Mouse (Mus musculus): ENCODE data around the gene Slc17a8. TPM values are rescaled to one million over a fixed set of nuclear protein-coding genes. Genes with fewer than 3 reads are reported as not detected.

The Slc17a8 gene
- total and polyA plus RNA-seq, 2 experiments from 2014 or later = 0.50 to 2.3 TPM

DNA sequence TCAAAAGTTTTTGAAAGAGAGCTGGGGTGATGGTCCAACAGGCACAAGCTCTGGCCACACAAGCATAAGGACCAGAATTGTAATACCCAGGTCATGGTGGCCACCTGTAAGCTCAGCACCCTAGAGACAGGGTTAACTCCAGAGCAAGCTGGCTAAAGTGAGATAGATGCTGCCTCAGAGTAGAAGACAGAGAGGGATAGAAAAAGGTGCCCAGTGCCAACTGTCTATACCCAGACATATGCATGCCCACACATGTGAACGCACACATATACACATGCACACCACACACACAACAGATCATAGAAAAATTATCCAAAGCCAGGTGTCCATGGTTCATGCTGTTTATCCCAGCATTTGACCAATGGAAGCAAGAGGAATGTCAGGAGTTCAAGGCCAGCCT is 9.5 kb upstream of the Slc17a8 start:
- Histone ChIP-seq H3K27me3 (ENCODE audit: insufficient read depth, low read length) (no peaks in the 10 kb centered on the region), H3K9me3 (ENCODE audit: low read length) (no peaks in the 10 kb centered on the region), H3K36me3 (ENCODE audit: insufficient read depth) (no peaks in the 10 kb centered on the region), H3K9ac (no peak overlapping the region), H3K4me2 (ENCODE audit: low read depth) (no peak overlapping the region), H3K4me1 (ENCODE audit: insufficient read depth) (no peaks in the 10 kb centered on the region), H3K27ac (ENCODE audit: low read depth, low read length) (no peak overlapping the region), H3K4me3 (ENCODE audit: low read depth, low read length) (no peak overlapping the region)
- 0 out of 2 replicates have a peak, but pooled peaks have one; percentile 26 for ATAC-seq
- no peak for DNase-seq
- TF ChIP-seq CTCF (IDR thresholded peaks at IDR 0.05; ENCODE audit: low read depth) = no peak
- WGBS = 97% methylated on average over 1 of the region's 1 CpGs

DNA sequence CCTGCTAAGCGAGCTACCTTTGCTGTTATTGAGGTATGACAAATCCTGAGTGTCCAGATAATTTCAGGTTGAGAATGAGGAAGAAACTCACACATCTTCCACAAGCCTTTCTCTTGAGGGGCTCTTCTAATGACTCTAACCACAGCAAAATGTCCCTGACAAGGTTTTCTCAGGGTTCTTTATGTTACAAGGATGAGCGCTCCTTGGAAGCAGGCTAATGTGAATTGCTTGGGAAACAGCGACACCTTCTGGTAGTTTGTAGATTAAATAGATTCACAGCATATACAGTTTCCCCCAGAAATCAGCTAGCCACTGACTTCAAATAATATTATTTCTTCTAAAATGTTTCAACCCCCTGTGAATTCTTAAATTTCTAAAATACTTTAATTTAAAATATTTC is 9.0 kb upstream of the Slc17a8 start:
- TF ChIP-seq CTCF (IDR thresholded peaks at IDR 0.05; ENCODE audit: low read depth) = peak; percentile 85
- WGBS = 27% methylated on average over 3 of the region's 3 CpGs
- H3K27ac ChIP-seq (ENCODE audit: low read depth, low read length) = no peak overlapping the region

DNA sequence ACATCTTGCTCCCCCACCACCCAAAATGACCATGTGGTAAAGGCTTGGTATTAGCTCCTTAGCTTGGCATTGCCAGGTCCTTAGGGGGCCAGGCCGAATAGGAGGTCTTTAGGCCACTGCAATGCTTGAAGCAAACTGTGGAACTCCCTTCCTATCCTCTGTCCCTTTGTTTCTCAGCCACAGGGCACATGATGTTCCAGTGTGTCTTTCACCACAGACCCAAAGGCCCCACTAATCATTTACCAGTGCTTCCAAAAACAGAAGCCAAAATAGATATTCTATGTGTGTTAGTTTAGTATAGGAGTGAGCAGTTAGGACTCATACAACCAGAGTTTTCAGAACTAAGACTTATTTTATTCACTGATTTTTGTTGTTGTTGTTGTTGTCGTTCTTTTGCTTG is 5.7 kb upstream of the Slc17a8 start:
- WGBS = 89% methylated on average over 2 of the region's 2 CpGs
- Histone ChIP-seq H3K27me3 (ENCODE audit: insufficient read depth, low read length) (no peaks in the 10 kb centered on the region), H3K4me1 (ENCODE audit: insufficient read depth) (no peaks in the 10 kb centered on the region), H3K9me3 (ENCODE audit: low read length) (no peaks in the 10 kb centered on the region), H3K9ac (no peak overlapping the region), H3K36me3 (ENCODE audit: insufficient read depth) (no peaks in the 10 kb centered on the region), H3K27ac (ENCODE audit: low read depth, low read length) (no peak overlapping the region), H3K4me3 (ENCODE audit: low read depth, low read length) (no peak overlapping the region), H3K4me2 (ENCODE audit: low read depth) (no peak overlapping the region)
- ATAC-seq (no peak), DNase-seq (no peak)
- no peak for TF ChIP-seq CTCF (IDR thresholded peaks at IDR 0.05; ENCODE audit: low read depth)

More for the DNA sequence above, 9.0 kb upstream of the Slc17a8 start:
- no peaks in the 10 kb centered on the region for H3K9me3 ChIP-seq (ENCODE audit: low read length)
- H3K4me3 ChIP-seq (ENCODE audit: low read depth, low read length) = no peak overlapping the region
- DNase-seq = peak; percentile 90
- H3K36me3 ChIP-seq (ENCODE audit: insufficient read depth) = no peaks in the 10 kb centered on the region
- peak; percentile 93 for ATAC-seq
- no peak overlapping the region for H3K4me2 ChIP-seq (ENCODE audit: low read depth)
- no peaks in the 10 kb centered on the region for H3K27me3 ChIP-seq (ENCODE audit: insufficient read depth, low read length)
- H3K9ac ChIP-seq = no peak overlapping the region
- H3K4me1 ChIP-seq (ENCODE audit: insufficient read depth) = no peaks in the 10 kb centered on the region

DNA sequence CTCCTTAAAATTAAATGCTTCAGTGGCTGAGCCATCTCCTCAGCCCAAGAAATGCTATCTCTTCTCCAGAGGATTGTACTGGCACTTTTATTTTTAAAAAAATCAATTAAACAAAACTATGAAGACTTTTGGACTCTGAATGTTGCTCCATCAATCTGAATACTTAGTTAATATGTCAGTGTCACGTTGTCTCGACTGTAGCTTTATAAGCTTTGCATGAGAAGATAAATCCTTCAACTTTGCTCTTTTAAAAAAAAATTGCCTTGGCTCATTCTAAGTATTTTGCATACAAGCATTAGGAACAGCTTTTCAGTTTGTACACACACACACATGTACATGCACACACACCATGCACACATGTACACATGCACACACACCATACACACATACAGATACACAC is 3.1 kb upstream of the Slc17a8 start:
- Histone ChIP-seq H3K36me3 (ENCODE audit: insufficient read depth) (no peaks in the 10 kb centered on the region), H3K4me2 (ENCODE audit: low read depth) (no peak overlapping the region), H3K27me3 (ENCODE audit: insufficient read depth, low read length) (no peaks in the 10 kb centered on the region), H3K4me1 (ENCODE audit: insufficient read depth) (no peaks in the 10 kb centered on the region), H3K9me3 (ENCODE audit: low read length) (no peaks in the 10 kb centered on the region), H3K4me3 (ENCODE audit: low read depth, low read length) (no peak overlapping the region), H3K27ac (ENCODE audit: low read depth, low read length) (no peak overlapping the region), H3K9ac (no peak overlapping the region)
- DNase-seq (no peak), ATAC-seq (no peak)
- WGBS = 96% methylated on average over 2 of the region's 2 CpGs
- TF ChIP-seq CTCF (IDR thresholded peaks at IDR 0.05; ENCODE audit: low read depth) = no peak

DNA sequence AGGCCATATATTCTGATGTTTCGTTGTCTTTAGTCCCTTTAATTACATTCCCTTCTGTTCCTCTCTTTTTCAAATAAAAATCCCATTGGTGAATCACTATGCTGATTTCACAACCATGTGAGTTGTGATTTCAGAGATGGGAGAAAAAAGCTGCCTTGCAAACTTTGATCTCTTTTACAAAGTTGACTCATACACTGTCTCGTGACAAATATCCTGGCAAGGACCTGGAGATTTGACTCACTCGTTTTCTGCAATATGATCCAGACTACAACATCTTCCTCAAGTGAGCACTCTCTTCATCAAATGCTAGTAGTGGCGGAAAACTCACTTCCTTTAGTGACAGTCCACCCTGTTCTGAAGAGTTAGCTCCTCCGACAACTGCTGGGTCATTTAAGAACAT is 21.7 kb downstream of the Slc17a8 start:
- no peaks in the 10 kb centered on the region for H3K36me3 ChIP-seq (ENCODE audit: insufficient read depth)
- H3K9ac ChIP-seq = no peak overlapping the region
- TF ChIP-seq CTCF (IDR thresholded peaks at IDR 0.05; ENCODE audit: low read depth) = no peak
- no peaks in the 10 kb centered on the region for H3K27me3 ChIP-seq (ENCODE audit: insufficient read depth, low read length)
- no peak for DNase-seq
- H3K9me3 ChIP-seq (ENCODE audit: low read length) = no peaks in the 10 kb centered on the region
- H3K4me3 ChIP-seq (ENCODE audit: low read depth, low read length) = no peak overlapping the region
- H3K27ac ChIP-seq (ENCODE audit: low read depth, low read length) = no peak overlapping the region
- WGBS = 79% methylated on average over 5 of the region's 5 CpGs
- H3K4me2 ChIP-seq (ENCODE audit: low read depth) = no peak overlapping the region
- ATAC-seq = no peak
- H3K4me1 ChIP-seq (ENCODE audit: insufficient read depth) = no peaks in the 10 kb centered on the region

GRCm38 (mm10) chr10:89597275-89597674 is 23.8 kb downstream of the Slc17a8 start:
- Histone ChIP-seq H3K4me2 (ENCODE audit: low read depth) (no peak overlapping the region), H3K27me3 (ENCODE audit: insufficient read depth, low read length) (no peaks in the 10 kb centered on the region), H3K27ac (ENCODE audit: low read depth, low read length) (no peak overlapping the region), H3K4me3 (ENCODE audit: low read depth, low read length) (no peak overlapping the region), H3K4me1 (ENCODE audit: insufficient read depth) (no peaks in the 10 kb centered on the region), H3K9ac (no peak overlapping the region), H3K9me3 (ENCODE audit: low read length) (no peaks in the 10 kb centered on the region), H3K36me3 (ENCODE audit: insufficient read depth) (no peaks in the 10 kb centered on the region)
- WGBS = 91% methylated on average over 4 of the region's 4 CpGs
- TF ChIP-seq CTCF (IDR thresholded peaks at IDR 0.05; ENCODE audit: low read depth) = no peak
- DNase-seq = no peak
- ATAC-seq = no peak

DNA sequence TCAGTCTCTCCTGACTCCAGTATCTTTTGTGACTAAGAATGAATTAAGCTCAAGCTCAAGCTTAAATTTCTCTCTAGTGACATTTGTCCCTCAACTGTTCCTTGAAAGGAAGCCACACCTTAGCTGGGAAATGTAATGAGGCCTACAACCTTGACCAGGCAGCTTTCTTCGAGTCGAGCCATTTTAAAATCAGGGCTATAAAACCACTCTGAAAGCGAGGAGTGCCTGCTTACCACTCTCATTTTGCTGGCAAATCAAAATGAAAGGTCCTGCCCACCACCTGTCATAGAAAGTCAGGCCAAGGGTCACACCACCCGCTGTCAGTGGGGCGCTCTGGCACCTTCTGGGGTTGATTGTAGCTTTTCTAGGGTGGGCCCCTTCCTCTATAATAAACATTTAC is 25.1 kb downstream of the Slc17a8 start:
- no peaks in the 10 kb centered on the region for H3K4me1 ChIP-seq (ENCODE audit: insufficient read depth)
- H3K27me3 ChIP-seq (ENCODE audit: insufficient read depth, low read length) = no peaks in the 10 kb centered on the region
- no peak for ATAC-seq
- WGBS = 91% methylated on average over 5 of the region's 5 CpGs
- H3K9me3 ChIP-seq (ENCODE audit: low read length) = no peaks in the 10 kb centered on the region
- H3K4me3 ChIP-seq (ENCODE audit: low read depth, low read length) = no peak overlapping the region
- H3K9ac ChIP-seq = no peak overlapping the region
- H3K27ac ChIP-seq (ENCODE audit: low read depth, low read length) = no peak overlapping the region
- no peak for DNase-seq
- no peak for TF ChIP-seq CTCF (IDR thresholded peaks at IDR 0.05; ENCODE audit: low read depth)
- no peaks in the 10 kb centered on the region for H3K36me3 ChIP-seq (ENCODE audit: insufficient read depth)
- H3K4me2 ChIP-seq (ENCODE audit: low read depth) = no peak overlapping the region

GRCm38 (mm10) chr10:89595514-89595913 is 25.5 kb downstream of the Slc17a8 start:
- Histone ChIP-seq H3K4me2 (ENCODE audit: low read depth) (no peak overlapping the region), H3K36me3 (ENCODE audit: insufficient read depth) (no peaks in the 10 kb centered on the region), H3K4me3 (ENCODE audit: low read depth, low read length) (no peak overlapping the region), H3K27ac (ENCODE audit: low read depth, low read length) (no peak overlapping the region), H3K27me3 (ENCODE audit: insufficient read depth, low read length) (no peaks in the 10 kb centered on the region), H3K4me1 (ENCODE audit: insufficient read depth) (no peaks in the 10 kb centered on the region), H3K9me3 (ENCODE audit: low read length) (no peaks in the 10 kb centered on the region), H3K9ac (no peak overlapping the region)
- DNase-seq = no peak
- no peak for TF ChIP-seq CTCF (IDR thresholded peaks at IDR 0.05; ENCODE audit: low read depth)
- no peak for ATAC-seq
- 81% methylated on average over 1 of the region's 1 CpGs for WGBS
